Mouse (Mus musculus): Measurements from ENCODE around the gene Lgals2. TPM values are rescaled to one million over a fixed set of nuclear protein-coding genes. Genes with fewer than 3 reads are reported as not detected.

Gene Lgals2
- polyA plus RNA-seq, 1 experiment from 2014 or later = not detected

- Histone ChIP-seq H3K4me3 (ENCODE audit: low read depth, low read length) (no peak overlapping the region), H3K27me3 (ENCODE audit: control insufficient read depth, insufficient read depth, low read length) (peaks cover 40% of the 10 kb centered on the region), H3K36me3 (ENCODE audit: control insufficient read depth, insufficient read depth, low read length) (no peaks in the 10 kb centered on the region), H3K4me1 (replicated peaks; ENCODE audit: control insufficient read depth, insufficient read depth, low read length) (peaks cover 11% of the 10 kb centered on the region; the same call in 1 of the 2 replicates), H3K27ac (ENCODE audit: low read depth, low read length) (no peak overlapping the region), H3K9me3 (ENCODE audit: control insufficient read depth, low read length) (no peaks in the 10 kb centered on the region), H3K4me2 (ENCODE audit: low read depth, low read length, severe bottlenecking) (no peak overlapping the region), H3K9ac (ENCODE audit: low read length) (no peak overlapping the region)
- no peak for ATAC-seq (replicated peaks; ENCODE audit: low FRiP score)
- DNase-seq (ENCODE audit: low spot score) = no peak
- 80% methylated on average over 11 of the region's 11 CpGs for WGBS
These were observed 10.0 kb downstream of the Lgals2 start for GRCm38 (mm10) chr15:78845321-78845720.

DNA sequence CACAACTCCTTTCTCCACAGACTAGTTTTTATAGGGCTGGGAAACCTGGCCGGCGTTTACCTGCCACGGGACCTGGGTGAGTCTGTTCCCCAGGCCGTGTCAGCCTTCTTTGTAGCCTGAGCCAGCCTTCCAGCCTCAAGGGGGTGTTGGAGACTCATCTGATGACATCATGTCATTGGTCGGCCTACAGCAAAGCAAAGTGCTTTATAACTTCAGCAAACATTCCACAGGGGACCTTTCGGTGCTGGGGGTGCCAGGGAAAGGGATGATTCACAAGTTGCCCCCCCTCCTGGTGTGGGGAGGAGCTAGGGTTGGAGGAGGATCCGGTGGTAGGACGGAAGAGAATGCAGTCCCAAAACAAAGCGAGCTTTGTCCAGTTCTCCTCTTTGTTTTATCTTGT is 10.5 kb downstream of the Lgals2 start:
- H3K4me3 ChIP-seq (ENCODE audit: low read depth, low read length) = no peak overlapping the region
- 49% methylated on average over 9 of the region's 9 CpGs for WGBS
- peaks cover 40% of the 10 kb centered on the region for H3K27me3 ChIP-seq (ENCODE audit: control insufficient read depth, insufficient read depth, low read length)
- H3K9me3 ChIP-seq (ENCODE audit: control insufficient read depth, low read length) = no peaks in the 10 kb centered on the region
- H3K4me2 ChIP-seq (ENCODE audit: low read depth, low read length, severe bottlenecking) = no peak overlapping the region
- ATAC-seq (replicated peaks; ENCODE audit: low FRiP score) = no peak
- no peak for DNase-seq (ENCODE audit: low spot score)
- no peak overlapping the region for H3K9ac ChIP-seq (ENCODE audit: low read length)
- H3K36me3 ChIP-seq (ENCODE audit: control insufficient read depth, insufficient read depth, low read length) = no peaks in the 10 kb centered on the region
- peaks cover 13% of the 10 kb centered on the region for H3K4me1 ChIP-seq (replicated peaks; ENCODE audit: control insufficient read depth, insufficient read depth, low read length)
- H3K27ac ChIP-seq (ENCODE audit: low read depth, low read length) = no peak overlapping the region

DNA sequence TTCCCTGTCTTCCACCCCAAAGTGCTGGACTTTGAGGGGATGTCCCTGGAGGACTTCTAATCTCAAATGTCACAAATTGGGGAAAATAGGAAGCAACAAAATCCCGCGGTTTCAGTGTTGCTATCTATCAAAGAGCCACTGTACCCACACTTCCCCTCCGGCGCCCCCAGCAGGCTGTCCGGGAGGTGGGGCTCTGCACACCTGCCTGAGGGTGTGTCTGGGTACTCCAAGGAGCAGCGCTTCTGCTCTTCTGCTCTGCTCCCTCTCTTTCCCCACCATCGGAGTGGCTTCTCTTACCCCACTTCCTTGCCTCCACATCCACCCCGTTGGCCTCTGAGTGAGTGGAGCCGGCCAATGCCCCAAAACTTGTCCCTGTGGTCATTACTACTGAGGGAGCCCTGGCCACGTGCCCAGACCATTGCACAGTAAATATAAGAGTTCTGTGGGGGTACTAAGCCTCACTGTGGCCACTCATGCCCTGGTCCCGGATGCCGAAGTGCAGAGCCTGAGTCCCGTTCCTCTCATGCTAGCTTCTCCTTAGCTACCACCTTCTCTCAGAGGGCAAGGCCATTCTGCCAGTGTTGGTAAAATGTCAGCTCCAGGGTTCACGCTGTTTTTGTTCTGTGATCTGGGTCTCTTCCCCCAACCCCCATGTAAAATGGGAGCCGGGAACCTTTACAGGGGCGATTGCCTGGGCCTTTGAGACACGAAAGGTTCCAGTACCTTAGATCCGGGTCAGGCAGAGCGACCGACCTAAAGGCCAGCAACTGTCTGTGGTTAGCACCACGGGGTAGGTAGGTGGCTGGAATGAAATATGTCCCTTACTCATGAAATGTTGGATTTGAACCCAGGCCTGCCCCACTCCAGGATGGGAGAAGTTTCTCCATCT is 11.5 kb downstream of the Lgals2 start:
- no peak for ATAC-seq (replicated peaks; ENCODE audit: low FRiP score)
- 0 out of 2 replicates have a peak overlapping the region, but pooled peaks have one; percentile 1 for H3K4me3 ChIP-seq (ENCODE audit: low read depth, low read length)
- H3K27ac ChIP-seq (ENCODE audit: low read depth, low read length) = no peak overlapping the region
- H3K9me3 ChIP-seq (ENCODE audit: control insufficient read depth, low read length) = no peaks in the 10 kb centered on the region
- H3K4me2 ChIP-seq (ENCODE audit: low read depth, low read length, severe bottlenecking) = no peak overlapping the region
- peaks cover 18% of the 10 kb centered on the region for H3K4me1 ChIP-seq (replicated peaks; ENCODE audit: control insufficient read depth, insufficient read depth, low read length)
- DNase-seq (ENCODE audit: low spot score) = no peak
- peaks cover 40% of the 10 kb centered on the region for H3K27me3 ChIP-seq (ENCODE audit: control insufficient read depth, insufficient read depth, low read length)
- 39% methylated on average over 21 of the region's 21 CpGs for WGBS
- H3K36me3 ChIP-seq (ENCODE audit: control insufficient read depth, insufficient read depth, low read length) = no peaks in the 10 kb centered on the region
- no peak overlapping the region; the same call in 1 of the 2 replicates for H3K9ac ChIP-seq (ENCODE audit: low read length)

DNA sequence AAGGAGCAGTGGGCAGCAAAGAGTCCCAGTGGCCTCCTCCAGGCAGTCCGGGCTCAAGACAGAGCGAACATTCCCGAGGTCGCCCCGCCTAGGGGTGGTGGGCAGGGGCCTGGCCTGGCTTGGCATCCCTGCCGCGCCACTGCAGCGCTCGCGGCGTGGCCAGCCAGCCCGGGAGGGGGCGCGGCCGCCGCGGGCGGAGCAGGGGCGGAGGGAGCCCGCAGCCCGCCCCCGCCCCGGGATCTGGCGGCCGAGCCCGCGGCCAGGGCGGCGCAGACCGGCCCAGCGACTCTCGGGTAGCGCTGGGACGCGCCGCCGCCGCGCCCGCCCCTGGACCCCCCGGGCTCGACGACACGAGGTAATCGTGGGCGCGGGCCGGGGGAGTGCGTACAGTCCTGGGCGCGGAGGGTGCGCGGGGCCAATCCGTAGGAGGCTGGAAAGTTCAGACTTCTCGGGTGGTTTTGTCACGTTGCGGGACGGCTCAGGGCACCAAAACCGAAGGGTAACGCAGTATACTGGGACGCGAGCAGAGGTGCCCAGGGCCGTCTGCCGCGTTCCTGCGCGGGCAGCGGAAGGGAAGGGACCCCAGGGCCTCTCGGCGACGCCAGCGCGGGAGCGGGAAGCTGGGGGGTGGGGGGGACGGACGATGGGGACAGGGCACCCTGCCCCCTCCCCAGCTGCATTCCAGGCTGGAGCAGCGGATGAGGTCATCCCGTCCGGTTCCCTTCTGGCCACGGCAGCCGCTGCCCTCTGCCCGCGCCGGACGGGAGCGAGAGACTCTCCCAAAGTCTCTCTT is 12.8 kb downstream of the Lgals2 start, which contains the start of gene Cdc42ep1:
Gene Cdc42ep1 (plus strand): TSS at position 254 of the 793 bp plus-strand sequence.
- DNase-seq (ENCODE audit: low spot score) (peak; percentile 69), ATAC-seq (replicated peaks; ENCODE audit: low FRiP score) (no peak; the same call in 1 of the 2 replicates)
- Histone ChIP-seq H3K4me3 (ENCODE audit: low read depth, low read length) (peak within 1 kb of the TSS; percentile 48), H3K9ac (ENCODE audit: low read length) (peak within 1 kb of the TSS; percentile 61), H3K27me3 (ENCODE audit: control insufficient read depth, insufficient read depth, low read length) (peaks cover 40% of the 10 kb centered on the region), H3K4me1 (replicated peaks; ENCODE audit: control insufficient read depth, insufficient read depth, low read length) (peaks cover 18% of the 10 kb centered on the region), H3K4me2 (ENCODE audit: low read depth, low read length, severe bottlenecking) (peak within 1 kb of the TSS; percentile 80), H3K36me3 (ENCODE audit: control insufficient read depth, insufficient read depth, low read length) (no peaks in the 10 kb centered on the region), H3K9me3 (ENCODE audit: control insufficient read depth, low read length) (no peaks in the 10 kb centered on the region), H3K27ac (ENCODE audit: low read depth, low read length) (0 out of 2 replicates have a peak within 1 kb of the TSS, but pooled peaks have one; percentile 25)
- under 1% methylated on average over 75 of the region's 86 CpGs for WGBS

GRCm38 (mm10) chr15:78841161-78841790 is 14.1 kb downstream of the Lgals2 start:
- H3K27me3 ChIP-seq (ENCODE audit: control insufficient read depth, insufficient read depth, low read length) = peaks cover 40% of the 10 kb centered on the region
- 41% methylated on average over 6 of the region's 6 CpGs for WGBS
- DNase-seq (ENCODE audit: low spot score) (peak; percentile 44), ATAC-seq (replicated peaks; ENCODE audit: low FRiP score) (no peak)
- no peak overlapping the region for H3K4me2 ChIP-seq (ENCODE audit: low read depth, low read length, severe bottlenecking)
- H3K9me3 ChIP-seq (ENCODE audit: control insufficient read depth, low read length) = no peaks in the 10 kb centered on the region
- H3K9ac ChIP-seq (ENCODE audit: low read length) = no peak overlapping the region
- no peaks in the 10 kb centered on the region for H3K36me3 ChIP-seq (ENCODE audit: control insufficient read depth, insufficient read depth, low read length)
- H3K4me3 ChIP-seq (ENCODE audit: low read depth, low read length) = no peak overlapping the region
- peaks cover 18% of the 10 kb centered on the region for H3K4me1 ChIP-seq (replicated peaks; ENCODE audit: control insufficient read depth, insufficient read depth, low read length)
- H3K27ac ChIP-seq (ENCODE audit: low read depth, low read length) = no peak overlapping the region

GRCm38 (mm10) chr15:78840751-78841150 is 14.6 kb downstream of the Lgals2 start:
- no peak overlapping the region for H3K27ac ChIP-seq (ENCODE audit: low read depth, low read length)
- peaks cover 40% of the 10 kb centered on the region for H3K27me3 ChIP-seq (ENCODE audit: control insufficient read depth, insufficient read depth, low read length)
- 53% methylated on average over 11 of the region's 11 CpGs for WGBS
- H3K36me3 ChIP-seq (ENCODE audit: control insufficient read depth, insufficient read depth, low read length) = no peaks in the 10 kb centered on the region
- H3K4me2 ChIP-seq (ENCODE audit: low read depth, low read length, severe bottlenecking) = no peak overlapping the region
- no peak overlapping the region for H3K9ac ChIP-seq (ENCODE audit: low read length)
- DNase-seq (ENCODE audit: low spot score) (no peak), ATAC-seq (replicated peaks; ENCODE audit: low FRiP score) (no peak)
- no peaks in the 10 kb centered on the region for H3K9me3 ChIP-seq (ENCODE audit: control insufficient read depth, low read length)
- no peak overlapping the region for H3K4me3 ChIP-seq (ENCODE audit: low read depth, low read length)
- peaks cover 18% of the 10 kb centered on the region for H3K4me1 ChIP-seq (replicated peaks; ENCODE audit: control insufficient read depth, insufficient read depth, low read length)

DNA sequence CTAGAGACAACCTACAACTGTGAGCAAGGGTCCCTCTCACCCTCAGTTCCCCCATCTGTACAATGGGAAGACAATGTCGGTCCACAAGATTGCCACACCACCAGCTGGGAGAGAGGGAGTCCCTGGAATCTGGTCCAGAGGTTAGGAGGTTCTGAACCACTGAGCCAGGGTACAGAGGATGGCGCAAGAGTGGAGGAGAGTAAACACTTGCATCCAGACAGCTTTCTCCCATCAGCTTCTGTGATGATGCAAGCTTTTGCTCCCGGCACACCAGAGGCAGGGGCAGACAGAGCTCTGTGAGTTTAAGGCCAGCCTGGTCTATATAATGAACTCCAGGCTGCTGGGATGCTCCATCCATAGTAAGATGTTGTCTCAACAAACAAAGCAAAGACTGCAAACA is 15.1 kb downstream of the Lgals2 start:
- no peaks in the 10 kb centered on the region for H3K9me3 ChIP-seq (ENCODE audit: control insufficient read depth, low read length)
- no peak overlapping the region for H3K27ac ChIP-seq (ENCODE audit: low read depth, low read length)
- peaks cover 21% of the 10 kb centered on the region for H3K4me1 ChIP-seq (replicated peaks; ENCODE audit: control insufficient read depth, insufficient read depth, low read length)
- H3K4me3 ChIP-seq (ENCODE audit: low read depth, low read length) = no peak overlapping the region
- 44% methylated on average over 3 of the region's 3 CpGs for WGBS
- no peak for ATAC-seq (replicated peaks; ENCODE audit: low FRiP score)
- no peak for DNase-seq (ENCODE audit: low spot score)
- H3K27me3 ChIP-seq (ENCODE audit: control insufficient read depth, insufficient read depth, low read length) = peaks cover 40% of the 10 kb centered on the region
- H3K4me2 ChIP-seq (ENCODE audit: low read depth, low read length, severe bottlenecking) = no peak overlapping the region
- H3K9ac ChIP-seq (ENCODE audit: low read length) = no peak overlapping the region
- no peaks in the 10 kb centered on the region for H3K36me3 ChIP-seq (ENCODE audit: control insufficient read depth, insufficient read depth, low read length)

DNA sequence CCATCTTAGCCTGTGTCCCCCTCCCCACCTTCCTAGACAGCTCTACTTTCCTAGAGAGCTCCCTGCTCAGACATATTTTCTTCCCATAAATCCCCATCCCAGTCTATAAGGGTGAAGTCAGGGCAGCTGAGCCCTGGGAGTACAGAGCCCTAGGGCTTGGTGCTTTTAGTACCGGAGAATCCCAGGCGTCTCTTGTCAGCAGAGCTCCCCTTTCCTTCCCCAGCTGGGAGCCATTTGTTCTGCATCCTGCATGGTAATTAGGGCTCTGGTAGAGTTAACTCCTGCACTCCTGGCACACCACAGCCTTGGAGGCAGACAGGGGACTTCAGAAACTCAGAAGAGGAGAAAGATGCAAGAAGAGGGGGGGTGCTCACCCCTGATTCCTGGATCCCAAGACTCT is 15.6 kb downstream of the Lgals2 start:
- no peak overlapping the region; the same call in 1 of the 2 replicates for H3K9ac ChIP-seq (ENCODE audit: low read length)
- H3K9me3 ChIP-seq (ENCODE audit: control insufficient read depth, low read length) = no peaks in the 10 kb centered on the region
- 6% methylated on average over 2 of the region's 2 CpGs for WGBS
- H3K27ac ChIP-seq (ENCODE audit: low read depth, low read length) = no peak overlapping the region
- H3K4me3 ChIP-seq (ENCODE audit: low read depth, low read length) = no peak overlapping the region
- H3K36me3 ChIP-seq (ENCODE audit: control insufficient read depth, insufficient read depth, low read length) = no peaks in the 10 kb centered on the region
- no peak for ATAC-seq (replicated peaks; ENCODE audit: low FRiP score)
- no peak overlapping the region for H3K4me2 ChIP-seq (ENCODE audit: low read depth, low read length, severe bottlenecking)
- DNase-seq (ENCODE audit: low spot score) = peak; percentile 48
- peaks cover 21% of the 10 kb centered on the region for H3K4me1 ChIP-seq (replicated peaks; ENCODE audit: control insufficient read depth, insufficient read depth, low read length)
- H3K27me3 ChIP-seq (ENCODE audit: control insufficient read depth, insufficient read depth, low read length) = peaks cover 39% of the 10 kb centered on the region
